Mouse (Mus musculus): ENCODE measurements around the gene Pde6b. TPM values are rescaled to one million over a fixed set of nuclear protein-coding genes. Genes with fewer than 3 reads are reported as not detected.

Gene Pde6b
- not detected in 2 replicates for polyA plus RNA-seq (2012; rRNA removed; ENCODE audit: low replicate concordance)

GRCm38 (mm10) chr5:108388201-108388600 is at the start of gene Pde6b:
TSS of gene Pde6b (plus strand) at chr5:108388391.

GRCm38 (mm10) chr5:108367871-108368332 is 20.3 kb upstream of the Pde6b start, which contains the start of gene Gm42517:
TSS of gene Gm42517 (minus strand) at chr5:108367922.

DNA sequence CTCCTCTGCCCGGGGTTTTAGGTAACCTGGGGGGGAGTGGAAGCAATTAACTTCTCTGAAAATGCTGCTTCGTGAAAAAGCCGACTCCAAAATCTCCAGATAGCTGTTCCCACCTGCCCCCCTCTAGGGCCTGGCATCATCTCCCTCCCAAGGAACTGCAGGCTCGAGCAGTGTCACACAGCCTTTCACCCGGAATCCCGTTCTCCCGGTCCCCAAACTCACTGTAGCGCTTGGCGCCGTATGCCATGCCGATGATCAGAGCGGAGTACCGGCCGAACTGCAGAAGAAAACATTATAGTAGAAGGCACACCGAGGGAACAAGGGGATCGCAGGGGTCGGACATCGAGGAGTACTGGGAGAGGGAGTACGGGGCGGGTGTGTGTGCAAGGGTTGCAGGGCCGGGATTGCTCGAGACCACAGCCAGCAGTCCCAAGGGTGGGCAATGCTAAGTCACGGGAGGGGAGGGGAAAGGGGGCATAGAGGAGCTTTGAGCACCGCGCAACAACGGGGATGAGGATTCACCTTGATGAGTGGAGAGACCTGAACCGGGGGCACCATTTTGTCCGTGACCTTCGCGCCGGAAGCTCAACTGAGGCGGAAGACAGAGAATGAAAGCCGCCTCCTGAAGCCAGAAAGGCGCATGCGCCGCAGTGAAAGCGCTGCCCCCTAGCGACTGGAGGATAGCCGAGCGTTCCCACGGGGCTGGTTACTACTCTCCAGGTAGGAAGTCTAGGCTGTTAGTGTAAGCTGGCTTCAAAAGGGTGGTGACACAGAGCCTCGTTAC is 45.8 kb downstream of the Pde6b start, which contains the start of gene Atp5k:
Atp5k (minus strand) TSS at position 645 of the 784 bp plus-strand sequence.

GRCm38 (mm10) chr5:108448785-108449668 is 60.8 kb downstream of the Pde6b start, which contains the start of gene Mfsd7a:
TSS of gene Mfsd7a (minus strand) at chr5:108448891.

DNA sequence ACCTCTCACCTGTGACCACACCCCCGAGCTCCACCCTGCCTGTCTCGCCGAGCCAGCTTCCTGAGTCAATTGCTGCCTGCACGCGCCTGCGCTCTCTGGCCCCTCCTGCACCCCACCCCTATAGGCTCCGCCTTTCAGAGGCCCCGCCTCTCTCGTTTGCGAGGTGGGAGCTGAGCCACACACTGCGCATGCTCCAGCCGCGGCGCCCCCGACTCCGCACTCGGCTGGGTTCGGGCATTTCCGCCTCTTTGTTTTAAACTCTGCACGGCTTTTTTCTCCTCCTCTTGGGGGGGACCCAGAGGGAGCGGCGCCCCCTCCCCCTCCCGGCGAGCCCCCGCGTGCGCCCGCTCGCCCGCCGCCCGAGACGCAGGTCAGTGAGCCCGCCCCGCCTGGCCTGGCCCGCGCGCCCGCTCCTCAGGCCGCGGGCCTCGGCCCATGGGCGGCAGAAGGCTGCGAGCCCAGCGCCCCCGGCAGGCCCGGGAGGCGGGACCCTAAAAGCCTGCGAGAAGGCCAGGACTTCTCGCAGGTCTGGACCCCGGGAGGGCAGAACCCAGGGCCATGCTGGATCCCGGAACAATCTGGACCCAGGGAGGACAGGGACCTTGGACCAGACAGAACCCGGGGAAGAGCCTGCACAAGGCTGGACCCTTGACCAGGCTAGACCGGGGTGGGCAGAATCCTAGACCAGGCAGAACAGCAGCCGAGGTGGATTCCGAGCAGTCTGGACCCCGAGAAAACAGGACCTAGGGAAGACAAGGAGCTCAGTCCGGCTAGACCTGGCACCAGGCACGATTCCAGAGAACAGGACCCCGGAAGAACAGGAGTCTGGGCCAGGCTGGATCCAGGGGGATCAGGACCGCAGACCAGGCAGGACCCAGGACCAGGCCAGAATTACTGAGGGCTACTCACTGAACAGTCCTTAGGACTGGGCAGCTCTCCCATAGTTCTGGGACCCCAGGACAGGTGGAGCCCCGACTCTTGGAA is 73.2 kb downstream of the Pde6b start, which contains the start of gene Pcgf3:
Pcgf3 (plus strand) TSS at position 151 of the 984 bp plus-strand sequence.

Other genes with a start within 250 kb of the Pde6b start
- 12.5 and 17.7 TPM in 2 replicates for gene Dr1, start 119.5 kb upstream of the Pde6b start, polyA plus RNA-seq (2012; rRNA removed; ENCODE audit: low replicate concordance)
- 10.8 and 11.0 TPM in 2 replicates for gene Pigg, start 75.8 kb upstream of the Pde6b start, polyA plus RNA-seq (2012; rRNA removed; ENCODE audit: low replicate concordance)
- gene Gm42517, start 20.5 kb upstream of the Pde6b start, polyA plus RNA-seq (2012; rRNA removed; ENCODE audit: low replicate concordance) = 8.5 and 15.4 TPM in 2 replicates
- 54.7 and 110 TPM in 2 replicates for gene Atp5k, start 46.1 kb downstream of the Pde6b start, polyA plus RNA-seq (2012; rRNA removed; ENCODE audit: low replicate concordance)
- 10.9 and 26.9 TPM in 2 replicates for gene Mfsd7a, start 60.5 kb downstream of the Pde6b start, polyA plus RNA-seq (2012; rRNA removed; ENCODE audit: low replicate concordance)
- 7.9 and 13.6 TPM in 2 replicates for gene Pcgf3, start 72.8 kb downstream of the Pde6b start, polyA plus RNA-seq (2012; rRNA removed; ENCODE audit: low replicate concordance)
- 0.21 TPM in 1 of 2 replicates, not detected in the other for gene Cplx1, start 161.6 kb downstream of the Pde6b start, polyA plus RNA-seq (2012; rRNA removed; ENCODE audit: low replicate concordance)
- 70.0 and 83.4 TPM in 2 replicates for gene Gak, start 241.4 kb downstream of the Pde6b start, polyA plus RNA-seq (2012; rRNA removed; ENCODE audit: low replicate concordance)
- 65.1 and 66.8 TPM in 2 replicates for gene Tmem175, start 241.4 kb downstream of the Pde6b start, polyA plus RNA-seq (2012; rRNA removed; ENCODE audit: low replicate concordance)

Measured in subcutaneous adipose tissue, adult 2 months (tissue).